Mouse (Mus musculus): ENCODE data around the gene Wdr5b.
A peak's percentile ranks its signal among the peaks of the same experiment; 100 is the strongest.

The Wdr5b gene

DNA sequence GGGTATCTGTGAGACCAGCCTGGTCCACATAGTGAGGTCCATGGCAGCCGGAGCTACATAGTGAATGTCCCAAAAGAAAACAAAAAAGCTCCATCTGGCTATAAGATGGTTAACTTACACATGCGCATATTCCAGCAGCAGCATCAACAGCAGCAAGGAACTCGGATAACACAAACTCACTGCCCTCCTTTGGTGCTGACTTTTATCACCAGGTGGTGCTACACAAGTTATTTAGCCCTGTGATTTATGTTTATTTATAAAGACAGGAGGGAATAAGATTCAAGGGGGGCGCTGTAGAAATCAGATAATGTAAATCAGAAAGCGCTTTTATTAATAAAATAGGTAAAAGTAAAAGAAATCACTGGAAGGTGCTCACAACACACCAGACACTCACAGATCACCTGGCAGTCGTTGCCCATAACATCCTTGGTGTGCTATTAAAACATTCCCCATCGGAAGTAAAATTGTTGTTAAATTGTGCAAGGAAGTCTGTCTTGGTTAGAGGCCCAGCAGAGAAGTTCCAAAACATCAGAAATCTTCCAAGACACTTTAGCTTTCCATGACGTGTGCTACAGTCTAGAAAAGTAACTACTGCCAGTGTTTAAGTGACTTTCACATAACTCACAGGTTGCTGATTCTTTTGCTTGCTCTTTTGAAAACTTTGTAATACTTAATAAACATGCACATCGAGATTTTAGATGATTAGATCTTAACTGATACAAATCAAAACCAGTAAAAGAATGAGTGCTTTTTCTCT lies 29.0 kb downstream of the Wdr5b start:
- DNase-seq (ENCODE audit: low spot score in 2 of 2) = no peak

GRCm38 (mm10) chr16:36071071-36071449 lies 30.1 kb downstream of the Wdr5b start:
- no peak for DNase-seq (ENCODE audit: low spot score in 2 of 2)

- peak; percentile 91 to 92 for DNase-seq (ENCODE audit: low spot score in 2 of 2)
These were observed 30.7 kb downstream of the Wdr5b start, which contains the start of the genes Fam162a and Ccdc58 for GRCm38 (mm10) chr16:36071450-36072379. Fam162a (minus strand) TSS chr16:36071594. Ccdc58 (plus strand) TSS chr16:36071685.

GRCm38 (mm10) chr16:36072410-36073011 lies 31.5 kb downstream of the Wdr5b start:
- DNase-seq (ENCODE audit: low spot score in 2 of 2) = no peak

DNA sequence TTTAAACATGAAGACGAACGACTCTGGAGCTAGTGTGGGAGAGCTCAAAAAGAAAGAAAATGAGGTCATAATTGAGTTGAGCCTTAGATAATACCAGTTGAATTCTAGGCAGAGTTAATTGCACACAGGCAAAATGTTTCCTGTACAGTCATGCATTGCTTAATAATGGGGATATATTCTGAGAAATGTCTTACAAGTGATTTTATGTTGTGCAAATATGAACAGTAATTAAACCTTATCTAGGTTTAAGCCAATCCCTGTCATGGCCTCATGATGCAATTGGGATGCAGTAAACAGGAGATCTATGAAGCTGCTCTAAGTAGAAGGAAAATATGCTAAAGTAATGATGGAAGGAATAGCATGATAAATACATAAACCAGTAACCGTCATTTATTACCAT lies 33.8 kb downstream of the Wdr5b start:
- no peak for DNase-seq (ENCODE audit: low spot score in 2 of 2)

- DNase-seq (ENCODE audit: low spot score in 2 of 2) = no peak
These were observed 38.9 kb downstream of the Wdr5b start for GRCm38 (mm10) chr16:36079916-36080315.

- DNase-seq (ENCODE audit: low spot score in 2 of 2) = no peak
These were observed 46.9 kb downstream of the Wdr5b start for GRCm38 (mm10) chr16:36087846-36088245.

DNA sequence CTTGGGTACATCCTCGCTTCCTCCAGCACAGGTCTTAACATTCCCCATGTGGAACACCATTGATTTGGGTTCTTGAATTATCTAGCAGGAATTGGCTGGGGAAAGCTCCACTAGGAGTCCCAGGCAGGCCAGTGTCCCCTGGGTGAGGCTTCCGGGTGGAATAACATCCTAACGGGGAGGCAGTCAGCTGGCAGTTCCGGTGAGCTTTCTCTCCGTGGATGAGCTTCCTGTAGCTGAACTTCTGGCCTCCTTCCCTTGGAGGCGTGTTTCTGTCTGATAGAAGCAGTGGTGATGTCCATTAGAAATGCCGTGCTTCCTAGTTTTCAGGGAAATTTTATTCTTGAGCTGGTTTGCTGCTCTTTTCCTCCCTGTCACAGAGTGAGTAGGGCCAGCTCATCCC lies 48.1 kb downstream of the Wdr5b start:
- DNase-seq (ENCODE audit: low spot score in 2 of 2) = peak in 1 of 2 experiments; percentile 11

DNA sequence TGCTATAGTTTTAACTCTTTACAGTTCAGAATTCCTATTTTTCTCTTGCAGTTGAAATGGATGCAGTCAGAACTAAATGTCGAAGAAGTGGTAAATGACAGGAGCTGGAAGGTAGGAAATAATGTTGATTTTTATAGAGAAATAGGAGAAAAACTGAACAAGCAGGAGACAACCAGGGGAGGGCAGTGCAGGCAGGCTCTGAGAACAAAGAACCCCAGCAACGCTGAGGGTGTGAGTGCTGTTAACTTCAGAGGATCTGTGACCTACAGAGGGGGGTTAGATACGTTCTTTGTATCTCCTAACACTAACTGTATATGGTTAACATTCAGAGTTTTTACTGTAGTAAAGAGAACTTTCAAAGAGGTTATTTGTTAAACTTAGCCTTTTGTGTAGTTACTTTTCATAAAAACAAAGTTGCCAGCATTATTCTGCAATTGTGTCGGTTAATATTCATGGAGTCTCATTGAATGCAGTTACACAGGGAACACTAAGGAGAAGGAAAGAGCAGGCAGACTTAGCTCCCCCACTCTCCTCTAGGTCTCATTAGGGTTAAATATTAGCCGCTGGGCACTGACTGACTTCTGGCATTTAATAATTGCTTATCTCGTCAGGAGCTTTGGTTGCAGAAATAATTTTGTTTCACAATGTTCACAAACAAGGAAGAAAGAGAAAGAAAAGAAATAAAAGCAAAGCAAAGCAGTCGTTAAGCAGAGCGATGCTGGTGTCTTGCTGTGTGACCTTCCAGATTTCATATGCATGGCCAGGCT lies 49.0 kb downstream of the Wdr5b start:
- DNase-seq (ENCODE audit: low spot score in 2 of 2) = no peak

DNA sequence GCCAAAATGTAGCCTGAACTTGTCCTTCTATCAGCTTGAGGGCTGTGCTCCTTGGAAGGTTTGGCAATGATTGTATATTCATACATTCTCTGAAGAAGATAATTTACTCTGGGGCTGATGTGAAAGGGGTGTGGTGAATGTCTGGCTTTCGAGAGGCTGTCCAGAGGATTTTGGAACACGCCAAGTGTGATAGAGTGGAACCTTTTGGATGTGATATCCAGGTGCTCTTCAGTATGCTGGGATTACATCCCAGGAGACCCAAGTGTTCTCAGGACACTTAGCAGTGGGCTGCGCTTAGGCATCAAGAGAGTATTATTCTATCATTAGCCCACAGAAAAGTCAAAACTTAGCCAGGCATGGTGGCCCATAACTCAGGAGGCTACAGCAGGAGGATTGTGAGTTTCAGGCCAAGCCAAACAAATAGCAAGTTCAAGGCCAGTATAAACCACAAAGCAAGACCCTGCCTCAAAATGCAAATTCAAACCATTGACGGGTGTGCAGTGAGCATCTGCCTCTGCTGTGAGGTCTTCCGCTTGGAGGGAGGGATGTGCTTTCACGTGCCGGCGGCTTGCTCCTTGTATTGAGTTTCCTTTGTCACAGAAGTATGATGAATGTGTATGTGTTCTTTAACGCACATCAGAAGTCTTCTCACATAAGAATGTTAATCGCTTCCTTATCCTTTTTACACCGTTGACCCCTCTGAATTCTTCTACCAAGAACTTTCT lies 50.0 kb downstream of the Wdr5b start:
- DNase-seq (ENCODE audit: low spot score in 2 of 2) = no peak

Data from heart, adult 9 months (tissue).